Mouse (Mus musculus): ENCODE results near the gene Thrb. TPM values are rescaled to one million over a fixed set of nuclear protein-coding genes. Genes with fewer than 3 reads are reported as not detected.

Thrb gene
- polyA plus RNA-seq, 1 experiment from 2014 or later = 1.7 TPM

DNA sequence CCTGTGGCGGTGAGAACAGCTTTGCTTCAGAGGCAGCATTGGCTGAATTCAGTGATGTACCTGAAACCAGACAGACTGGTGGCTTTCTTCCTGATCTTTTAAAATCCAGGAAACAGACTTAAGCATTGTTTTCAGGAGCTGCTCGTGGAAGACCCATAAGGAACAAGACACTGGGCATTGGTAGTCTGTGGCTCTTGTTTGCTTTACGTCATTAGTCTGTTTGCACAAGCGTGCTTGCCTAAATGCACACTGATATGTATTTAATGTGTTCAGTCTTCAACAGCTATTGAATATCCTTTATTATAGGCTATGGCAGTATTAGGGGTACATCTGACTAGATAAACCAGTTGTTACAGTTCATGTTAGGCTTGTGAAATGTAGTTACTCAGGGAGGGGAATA lies 67.8 kb downstream of the Thrb start:
- Histone ChIP-seq H3K36me3 (ENCODE audit: control insufficient read depth, insufficient read depth, low read length) (no peaks in the 10 kb centered on the region), H3K4me1 (replicated peaks; ENCODE audit: control insufficient read depth, insufficient read depth, low read length) (no peaks in the 10 kb centered on the region), H3K4me2 (ENCODE audit: low read depth, low read length) (no peak overlapping the region), H3K27ac (ENCODE audit: low read length) (no peak overlapping the region), H3K9me3 (ENCODE audit: control insufficient read depth, low read length) (no peaks in the 10 kb centered on the region), H3K9ac (ENCODE audit: low read length) (no peak overlapping the region), H3K4me3 (ENCODE audit: low read length) (no peak overlapping the region), H3K27me3 (ENCODE audit: control insufficient read depth, insufficient read depth, low read depth, low read length) (no peaks in the 10 kb centered on the region)
- no peak for ATAC-seq (ENCODE audit: low read depth)
- WGBS = 64% methylated on average over 4 of the region's 4 CpGs

DNA sequence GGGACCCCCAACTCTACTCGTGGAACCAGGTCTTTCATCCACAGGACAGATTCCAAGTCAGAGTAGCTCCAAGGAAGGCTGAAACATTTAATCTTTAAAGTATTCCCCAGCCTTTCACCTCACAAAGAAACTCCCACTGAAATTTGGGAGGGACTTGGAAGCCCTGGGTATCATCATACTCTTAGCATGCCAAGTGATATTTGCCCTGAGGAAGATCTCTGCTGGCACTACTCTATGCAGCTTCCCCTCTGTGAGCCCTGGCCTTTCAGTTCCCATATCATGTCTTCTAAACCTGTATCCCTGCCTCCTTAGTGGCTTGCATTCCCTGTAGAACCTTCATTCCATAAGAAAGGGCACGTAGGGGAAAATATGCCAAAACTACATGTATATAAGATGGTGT lies 68.8 kb downstream of the Thrb start:
- Histone ChIP-seq H3K4me2 (ENCODE audit: low read depth, low read length) (no peak overlapping the region), H3K36me3 (ENCODE audit: control insufficient read depth, insufficient read depth, low read length) (no peaks in the 10 kb centered on the region), H3K9ac (ENCODE audit: low read length) (no peak overlapping the region), H3K27me3 (ENCODE audit: control insufficient read depth, insufficient read depth, low read depth, low read length) (no peaks in the 10 kb centered on the region), H3K9me3 (ENCODE audit: control insufficient read depth, low read length) (no peaks in the 10 kb centered on the region), H3K4me1 (replicated peaks; ENCODE audit: control insufficient read depth, insufficient read depth, low read length) (no peaks in the 10 kb centered on the region), H3K4me3 (ENCODE audit: low read length) (no peak overlapping the region), H3K27ac (ENCODE audit: low read length) (no peak overlapping the region)
- no peak for ATAC-seq (ENCODE audit: low read depth)
- 73% methylated on average over 2 of the region's 2 CpGs for WGBS

DNA sequence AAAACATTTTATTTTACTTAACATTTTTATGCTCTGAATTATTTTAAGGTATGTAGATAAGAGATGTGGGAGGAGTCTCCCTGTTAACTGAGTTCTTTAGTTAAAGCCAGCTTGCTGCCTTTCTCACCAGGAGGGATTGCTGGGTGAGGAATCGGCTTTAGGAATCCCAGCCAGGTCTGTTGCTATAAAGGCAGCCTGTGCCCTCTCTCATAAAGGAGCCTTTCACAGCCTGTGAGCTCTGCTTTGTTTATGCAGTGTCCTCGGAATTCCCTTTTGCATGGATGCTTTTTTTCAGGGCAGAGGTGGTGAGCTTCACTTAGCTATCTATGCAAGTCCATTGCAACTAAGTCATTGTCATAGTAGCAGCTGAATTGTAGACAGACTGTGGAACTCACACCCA lies 71.0 kb downstream of the Thrb start:
- WGBS = 19% methylated on average over 2 of the region's 2 CpGs
- Histone ChIP-seq H3K4me1 (replicated peaks; ENCODE audit: control insufficient read depth, insufficient read depth, low read length) (no peaks in the 10 kb centered on the region), H3K9ac (ENCODE audit: low read length) (no peak overlapping the region), H3K9me3 (ENCODE audit: control insufficient read depth, low read length) (no peaks in the 10 kb centered on the region), H3K27me3 (ENCODE audit: control insufficient read depth, insufficient read depth, low read depth, low read length) (no peaks in the 10 kb centered on the region), H3K4me3 (ENCODE audit: low read length) (no peak overlapping the region), H3K36me3 (ENCODE audit: control insufficient read depth, insufficient read depth, low read length) (no peaks in the 10 kb centered on the region), H3K4me2 (ENCODE audit: low read depth, low read length) (no peak overlapping the region), H3K27ac (ENCODE audit: low read length) (no peak overlapping the region)
- ATAC-seq (ENCODE audit: low read depth) = no peak

DNA sequence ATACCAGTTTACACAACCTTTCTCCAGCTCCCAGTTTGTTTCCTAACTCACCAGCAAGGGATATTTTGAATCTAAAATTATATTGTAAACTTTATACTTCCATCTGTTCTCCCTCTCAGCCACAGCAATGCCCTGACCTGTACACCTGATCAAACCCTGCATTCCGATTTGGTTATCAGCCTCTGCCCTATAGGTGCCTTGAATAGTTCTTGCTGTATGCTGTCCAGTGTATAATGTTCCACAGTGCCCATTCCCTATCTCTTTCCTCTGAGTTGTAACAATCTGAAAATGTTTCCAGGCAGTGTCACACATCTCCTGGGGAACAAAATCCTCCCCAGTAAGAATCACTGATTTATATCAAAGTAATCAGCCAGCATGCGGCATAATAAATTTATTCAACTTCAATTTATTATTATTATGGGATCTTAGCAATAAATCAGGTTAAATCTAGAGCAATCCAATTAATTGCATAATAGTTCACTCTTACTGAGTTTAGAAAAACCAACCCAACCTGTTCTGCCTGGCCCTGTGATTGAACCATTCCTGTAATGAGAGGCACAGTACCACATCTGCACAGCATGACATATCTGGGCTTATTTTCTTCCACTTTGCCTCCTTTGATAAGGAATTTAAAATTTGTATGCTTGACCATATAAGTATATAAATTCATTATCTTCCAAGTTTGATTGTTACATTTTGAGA lies 73.2 kb downstream of the Thrb start:
- Histone ChIP-seq H3K9me3 (ENCODE audit: control insufficient read depth, low read length) (no peaks in the 10 kb centered on the region), H3K27ac (ENCODE audit: low read length) (no peak overlapping the region), H3K4me3 (ENCODE audit: low read length) (no peak overlapping the region), H3K9ac (ENCODE audit: low read length) (no peak overlapping the region), H3K4me2 (ENCODE audit: low read depth, low read length) (no peak overlapping the region), H3K27me3 (ENCODE audit: control insufficient read depth, insufficient read depth, low read depth, low read length) (no peaks in the 10 kb centered on the region), H3K4me1 (replicated peaks; ENCODE audit: control insufficient read depth, insufficient read depth, low read length) (no peaks in the 10 kb centered on the region), H3K36me3 (ENCODE audit: control insufficient read depth, insufficient read depth, low read length) (no peaks in the 10 kb centered on the region)
- ATAC-seq (ENCODE audit: low read depth) = no peak
- WGBS = 73% methylated on average over 2 of the region's 2 CpGs

DNA sequence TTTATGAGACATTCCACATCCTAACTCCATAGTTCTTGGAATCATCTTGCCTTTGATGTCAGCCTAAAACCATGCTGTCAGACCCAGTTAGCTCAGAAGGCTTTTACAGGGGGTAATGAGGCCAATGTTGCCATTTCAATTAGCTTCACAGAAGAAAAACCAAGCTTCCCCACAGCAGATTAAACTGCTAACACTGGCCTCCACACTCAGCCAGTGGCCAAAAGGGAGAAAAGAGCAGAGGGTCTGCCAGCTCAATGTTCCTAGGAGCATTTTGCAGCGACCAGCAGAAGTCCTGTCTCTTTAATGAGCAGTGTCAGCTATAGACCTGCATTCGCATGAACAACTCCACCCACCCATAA lies 73.7 kb downstream of the Thrb start:
- Histone ChIP-seq H3K4me2 (ENCODE audit: low read depth, low read length) (no peak overlapping the region), H3K27me3 (ENCODE audit: control insufficient read depth, insufficient read depth, low read depth, low read length) (no peaks in the 10 kb centered on the region), H3K9ac (ENCODE audit: low read length) (no peak overlapping the region), H3K9me3 (ENCODE audit: control insufficient read depth, low read length) (no peaks in the 10 kb centered on the region), H3K4me1 (replicated peaks; ENCODE audit: control insufficient read depth, insufficient read depth, low read length) (no peaks in the 10 kb centered on the region), H3K27ac (ENCODE audit: low read length) (no peak overlapping the region), H3K36me3 (ENCODE audit: control insufficient read depth, insufficient read depth, low read length) (no peaks in the 10 kb centered on the region), H3K4me3 (ENCODE audit: low read length) (no peak overlapping the region)
- WGBS = 78% methylated on average over 2 of the region's 2 CpGs
- no peak for ATAC-seq (ENCODE audit: low read depth)

DNA sequence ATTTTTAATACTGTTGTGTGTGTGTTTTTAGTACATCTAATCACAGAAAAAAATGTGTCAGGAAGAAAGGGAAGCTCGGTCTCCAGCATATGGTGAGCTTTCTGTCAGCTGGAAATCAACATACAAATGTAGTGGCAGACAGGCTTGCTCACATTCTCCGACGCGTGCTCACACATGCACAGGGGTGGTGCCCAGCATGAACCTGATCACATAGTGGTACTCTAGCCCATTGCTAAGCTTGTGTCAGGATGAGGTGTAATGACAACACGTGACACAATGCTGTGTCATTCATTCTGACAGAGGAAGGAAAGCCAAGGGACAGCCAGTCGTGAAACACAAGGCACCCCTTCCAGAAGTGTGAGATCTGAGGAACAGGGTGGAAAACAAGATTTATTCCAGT lies 75.4 kb downstream of the Thrb start:
- Histone ChIP-seq H3K4me1 (replicated peaks; ENCODE audit: control insufficient read depth, insufficient read depth, low read length) (no peaks in the 10 kb centered on the region), H3K36me3 (ENCODE audit: control insufficient read depth, insufficient read depth, low read length) (no peaks in the 10 kb centered on the region), H3K9ac (ENCODE audit: low read length) (no peak overlapping the region), H3K27ac (ENCODE audit: low read length) (no peak overlapping the region), H3K4me3 (ENCODE audit: low read length) (no peak overlapping the region), H3K27me3 (ENCODE audit: control insufficient read depth, insufficient read depth, low read depth, low read length) (no peaks in the 10 kb centered on the region), H3K9me3 (ENCODE audit: control insufficient read depth, low read length) (no peaks in the 10 kb centered on the region), H3K4me2 (ENCODE audit: low read depth, low read length) (no peak overlapping the region)
- no peak for ATAC-seq (ENCODE audit: low read depth)
- 76% methylated on average over 6 of the region's 6 CpGs for WGBS

DNA sequence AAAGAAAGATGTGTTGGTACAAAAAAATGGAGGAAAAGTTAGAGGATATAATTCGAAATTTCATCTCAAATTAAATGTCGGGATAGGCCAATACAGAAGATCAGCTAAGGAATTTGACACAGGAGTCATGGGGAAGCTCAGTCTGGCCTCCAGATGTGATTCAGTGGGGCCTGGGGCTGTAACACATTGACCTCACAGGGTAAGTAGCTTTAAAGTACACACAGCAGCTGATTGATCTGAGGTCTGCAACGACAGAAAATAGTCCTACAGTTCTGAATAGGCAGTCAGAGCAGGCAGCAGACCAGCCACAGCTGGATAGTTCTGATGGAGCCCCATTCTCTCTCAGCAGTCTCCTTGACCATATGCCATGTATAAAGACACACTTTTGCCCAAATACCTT lies 80.8 kb downstream of the Thrb start:
- no peaks in the 10 kb centered on the region for H3K36me3 ChIP-seq (ENCODE audit: control insufficient read depth, insufficient read depth, low read length)
- H3K4me2 ChIP-seq (ENCODE audit: low read depth, low read length) = no peak overlapping the region
- no peaks in the 10 kb centered on the region for H3K27me3 ChIP-seq (ENCODE audit: control insufficient read depth, insufficient read depth, low read depth, low read length)
- ATAC-seq (ENCODE audit: low read depth) = no peak
- no peaks in the 10 kb centered on the region for H3K9me3 ChIP-seq (ENCODE audit: control insufficient read depth, low read length)
- H3K4me1 ChIP-seq (replicated peaks; ENCODE audit: control insufficient read depth, insufficient read depth, low read length) = no peaks in the 10 kb centered on the region
- WGBS = 39% methylated on average over 3 of the region's 3 CpGs
- H3K27ac ChIP-seq (ENCODE audit: low read length) = no peak overlapping the region
- H3K9ac ChIP-seq (ENCODE audit: low read length) = no peak overlapping the region
- H3K4me3 ChIP-seq (ENCODE audit: low read length) = no peak overlapping the region

DNA sequence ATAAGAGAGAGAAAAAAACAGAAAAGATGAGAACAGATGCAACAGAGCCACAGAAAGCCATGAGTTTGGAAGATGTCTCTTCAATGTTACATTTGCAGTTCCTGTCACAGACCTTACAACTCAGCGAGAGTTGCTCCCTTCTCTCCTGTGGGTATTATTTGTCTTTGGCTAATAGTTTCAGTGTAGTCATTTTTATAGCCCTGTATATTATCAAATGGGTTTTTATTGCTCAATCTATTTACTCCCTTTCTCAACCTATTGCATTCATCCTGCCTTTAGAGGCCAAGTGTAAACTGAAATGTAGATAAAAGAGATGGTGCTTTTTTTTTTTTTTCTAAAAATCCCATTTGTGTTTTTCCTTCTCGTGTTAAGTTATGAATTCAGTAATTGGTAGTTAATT lies 82.2 kb downstream of the Thrb start:
- Histone ChIP-seq H3K27me3 (ENCODE audit: control insufficient read depth, insufficient read depth, low read depth, low read length) (no peaks in the 10 kb centered on the region), H3K36me3 (ENCODE audit: control insufficient read depth, insufficient read depth, low read length) (no peaks in the 10 kb centered on the region), H3K4me1 (replicated peaks; ENCODE audit: control insufficient read depth, insufficient read depth, low read length) (no peaks in the 10 kb centered on the region), H3K4me2 (ENCODE audit: low read depth, low read length) (no peak overlapping the region), H3K9ac (ENCODE audit: low read length) (no peak overlapping the region), H3K4me3 (ENCODE audit: low read length) (no peak overlapping the region), H3K27ac (ENCODE audit: low read length) (no peak overlapping the region), H3K9me3 (ENCODE audit: control insufficient read depth, low read length) (no peaks in the 10 kb centered on the region)
- ATAC-seq (ENCODE audit: low read depth) = no peak
- WGBS = 65% methylated on average over 2 of the region's 2 CpGs

DNA sequence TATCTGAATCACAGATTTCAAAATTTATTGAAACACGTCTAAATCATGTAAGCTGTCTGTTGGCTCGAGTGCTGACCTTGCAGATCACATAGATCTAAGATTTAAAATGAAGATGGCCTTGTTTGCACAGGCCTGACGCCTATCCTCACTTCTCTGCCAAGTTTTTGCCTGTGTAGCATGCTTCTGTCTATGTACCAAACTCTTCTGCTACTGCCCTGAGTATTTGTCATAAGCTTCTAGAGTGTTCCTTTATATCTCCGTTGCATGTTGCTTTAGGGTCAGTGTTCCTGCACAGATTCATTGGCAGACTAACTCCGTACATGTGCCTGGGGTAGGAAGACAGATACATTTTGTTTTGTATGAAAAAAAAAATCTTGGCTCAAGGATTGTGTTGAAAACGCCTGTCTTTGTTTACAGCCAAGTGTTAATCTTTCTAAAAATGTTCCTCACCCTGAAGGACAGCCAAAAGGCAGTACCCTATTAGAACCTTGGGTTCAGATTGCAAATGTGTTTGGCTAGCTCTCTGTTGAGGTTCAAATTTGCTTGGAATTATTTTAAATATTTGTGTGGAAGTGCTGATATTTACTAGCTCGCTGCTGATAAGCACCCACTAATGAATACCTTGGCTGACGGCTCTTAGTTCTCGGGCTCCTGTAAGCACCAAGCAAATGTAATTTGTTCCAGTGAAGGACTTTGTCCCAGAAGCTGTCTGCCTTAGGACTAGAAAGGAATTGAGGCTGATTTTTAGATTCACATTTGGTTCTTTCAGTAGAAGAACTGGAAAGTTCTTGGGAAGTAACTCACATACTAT lies 83.0 kb downstream of the Thrb start:
- no peaks in the 10 kb centered on the region for H3K27me3 ChIP-seq (ENCODE audit: control insufficient read depth, insufficient read depth, low read depth, low read length)
- no peak overlapping the region for H3K4me3 ChIP-seq (ENCODE audit: low read length)
- H3K36me3 ChIP-seq (ENCODE audit: control insufficient read depth, insufficient read depth, low read length) = no peaks in the 10 kb centered on the region
- WGBS = 31% methylated on average over 9 of the region's 9 CpGs
- no peaks in the 10 kb centered on the region for H3K4me1 ChIP-seq (replicated peaks; ENCODE audit: control insufficient read depth, insufficient read depth, low read length)
- no peak overlapping the region for H3K4me2 ChIP-seq (ENCODE audit: low read depth, low read length)
- no peaks in the 10 kb centered on the region for H3K9me3 ChIP-seq (ENCODE audit: control insufficient read depth, low read length)
- H3K9ac ChIP-seq (ENCODE audit: low read length) = no peak overlapping the region
- peak; percentile 74 for ATAC-seq (ENCODE audit: low read depth)
- no peak overlapping the region for H3K27ac ChIP-seq (ENCODE audit: low read length)

Measured in lung, embryonic 16.5 days (tissue).